Mouse (Mus musculus) kidney, postnatal 4 days (tissue): ENCODE results near the gene Chil1.
A peak's percentile ranks its signal among the peaks of the same experiment; 100 is the strongest.

Experiments
- DNase-seq, 2 experiments: peaks; one replicate each; pipeline ENCODE4 v3.0.0; 2021; ENCODE audit warnings: mixed read lengths in 2 of 2

Chil1 gene

DNA sequence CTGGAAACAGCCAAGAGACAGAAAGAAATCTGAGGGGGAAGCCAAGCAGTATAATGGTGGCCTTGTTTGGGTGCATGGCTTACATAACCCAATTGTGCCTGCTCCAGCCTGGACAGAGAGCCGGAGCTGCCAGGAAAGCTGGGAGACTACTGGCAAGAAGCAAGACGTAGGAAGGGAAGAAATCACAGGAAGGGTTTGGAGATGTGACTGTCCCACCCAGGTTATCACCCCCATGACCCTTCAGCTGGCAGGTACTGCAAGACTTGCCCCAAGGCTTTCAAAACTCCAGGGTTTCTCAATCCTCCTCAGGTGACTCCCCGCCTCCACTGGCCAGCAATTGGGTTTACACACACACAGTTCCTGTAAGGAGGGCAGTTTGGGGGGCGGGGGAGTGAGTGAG is at the start of gene Chil1:
Gene Chil1, plus strand, starts transcription at position 152 of the 400 bp plus-strand sequence.
- DNase-seq: no peak

- DNase-seq: no peak
These were observed 48.7 kb upstream of the Chil1 start for GRCm38 (mm10) chr1:134133316-134133715.

GRCm38 (mm10) chr1:134136351-134136750 is 45.6 kb upstream of the Chil1 start:
- no peak for DNase-seq

- no peak for DNase-seq
These were observed 43.6 kb upstream of the Chil1 start for GRCm38 (mm10) chr1:134138424-134138823.

DNA sequence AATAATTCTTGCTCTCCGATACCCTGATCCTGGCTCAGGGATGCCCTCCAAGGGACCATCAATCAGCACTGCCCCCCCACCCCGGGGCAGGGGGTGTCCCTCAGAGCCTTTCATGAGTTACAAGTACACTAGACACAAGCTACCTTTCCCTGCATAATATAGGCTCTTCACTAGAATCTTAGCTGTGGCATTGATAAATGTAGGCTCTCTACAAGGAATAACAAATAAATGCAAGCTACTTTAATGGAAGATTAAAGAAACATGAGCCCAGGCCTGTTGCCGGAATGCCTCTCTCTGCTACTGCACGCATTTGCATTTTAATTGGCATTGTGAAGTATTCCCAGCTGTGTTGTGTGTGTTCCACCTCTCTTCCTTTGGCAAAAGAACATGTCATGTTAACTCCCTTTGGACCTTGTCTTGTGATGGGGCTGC is 39.6 kb upstream of the Chil1 start:
- DNase-seq: no peak

GRCm38 (mm10) chr1:134146066-134146465 is 35.9 kb upstream of the Chil1 start:
- DNase-seq: no peak

DNA sequence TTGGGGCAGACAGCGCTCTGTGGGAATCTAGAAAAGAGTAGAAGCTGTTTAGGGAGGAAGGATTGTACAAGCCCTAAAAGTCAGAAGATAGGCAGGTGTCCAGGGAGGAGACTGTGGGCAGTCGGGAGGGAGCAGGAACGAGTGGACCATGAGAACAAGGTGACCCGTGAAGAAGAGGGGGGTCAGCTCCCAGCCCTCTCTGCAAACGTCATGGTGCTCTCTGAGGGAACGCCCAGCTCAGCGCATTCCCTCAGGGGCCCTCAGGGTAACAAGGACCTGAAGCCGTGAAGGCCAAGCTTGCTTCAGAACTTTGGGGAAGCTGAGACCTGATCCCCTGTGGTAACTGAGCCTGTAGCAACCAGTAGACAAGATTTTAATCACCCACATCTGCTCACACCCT is 31.9 kb upstream of the Chil1 start:
- peak; percentile 30 to 54 for DNase-seq

DNA sequence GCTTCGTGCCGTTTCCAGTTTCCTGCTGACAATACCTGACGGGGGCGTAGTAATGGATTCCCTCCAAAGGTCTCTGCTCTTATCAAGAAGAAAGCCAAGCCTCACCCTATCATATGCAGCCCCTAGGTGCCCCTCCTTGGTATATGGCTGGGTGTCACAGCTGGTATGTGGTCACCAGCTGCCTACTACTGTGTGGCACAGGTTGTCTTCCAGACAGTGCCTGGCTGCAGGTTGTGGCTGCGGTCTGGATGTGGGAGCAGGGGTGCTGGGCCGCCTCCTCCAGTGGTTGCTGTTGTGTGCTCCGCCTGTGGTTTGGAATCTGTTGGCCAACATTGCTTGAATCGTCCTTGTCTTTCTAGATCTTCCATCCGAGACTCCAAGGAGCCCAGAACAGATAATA is 31.2 kb upstream of the Chil1 start:
- DNase-seq: no peak

- DNase-seq: peak; percentile 81 to 85
These were observed 30.1 kb upstream of the Chil1 start for GRCm38 (mm10) chr1:134151655-134152412.

- DNase-seq: no peak
These were observed 29.1 kb upstream of the Chil1 start for GRCm38 (mm10) chr1:134152626-134153590.

GRCm38 (mm10) chr1:134154121-134154520 is 27.9 kb upstream of the Chil1 start:
- DNase-seq: no peak

- DNase-seq: no peak
These were observed 27.3 kb upstream of the Chil1 start for GRCm38 (mm10) chr1:134154655-134155054.

- no peak for DNase-seq
These were observed 21.6 kb upstream of the Chil1 start for GRCm38 (mm10) chr1:134160404-134160803.

GRCm38 (mm10) chr1:134161399-134161798 is 20.6 kb upstream of the Chil1 start:
- DNase-seq: no peak

GRCm38 (mm10) chr1:134162510-134163225 is 19.3 kb upstream of the Chil1 start:
- no peak for DNase-seq

DNA sequence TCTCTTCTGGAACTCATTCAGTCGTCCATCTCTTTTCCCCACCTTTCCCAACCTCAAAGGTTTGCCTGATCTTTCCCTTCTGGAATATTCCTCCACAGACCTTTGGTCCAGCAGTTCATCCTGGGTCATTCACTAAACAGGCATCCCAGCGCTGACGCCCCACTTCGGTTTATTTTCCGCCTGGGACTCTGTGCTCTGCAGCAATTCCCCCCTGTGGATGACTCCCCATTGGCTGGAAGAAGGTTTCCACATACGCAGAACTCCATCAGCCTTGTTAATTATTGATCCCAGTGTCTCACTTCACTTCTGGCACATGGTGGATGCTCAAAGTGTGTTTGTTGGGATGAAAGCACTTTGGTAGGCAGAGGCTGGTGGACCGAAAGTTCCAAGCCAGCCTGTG is 18.5 kb upstream of the Chil1 start:
- DNase-seq: no peak

GRCm38 (mm10) chr1:134164454-134164853 is 17.5 kb upstream of the Chil1 start:
- no peak for DNase-seq

DNA sequence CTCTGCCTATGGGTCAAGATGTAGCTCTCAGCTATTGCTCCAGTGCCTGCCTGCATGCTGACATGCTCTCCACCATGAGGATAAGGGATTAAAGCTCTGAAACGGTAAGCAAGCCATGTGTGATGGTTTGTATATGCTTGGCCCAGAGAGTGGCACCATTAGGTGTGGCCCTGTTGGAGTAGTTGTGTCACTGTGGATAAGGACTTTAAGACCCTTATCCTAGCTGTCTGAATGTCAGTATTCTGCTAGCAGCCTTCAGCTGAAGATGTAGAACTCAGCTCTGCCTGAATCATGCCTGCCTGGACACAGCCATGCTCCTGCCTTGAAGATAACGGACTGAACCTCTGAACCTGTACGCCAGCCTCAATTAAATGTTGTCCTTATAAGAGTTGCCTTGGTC is 15.4 kb upstream of the Chil1 start:
- DNase-seq: no peak

DNA sequence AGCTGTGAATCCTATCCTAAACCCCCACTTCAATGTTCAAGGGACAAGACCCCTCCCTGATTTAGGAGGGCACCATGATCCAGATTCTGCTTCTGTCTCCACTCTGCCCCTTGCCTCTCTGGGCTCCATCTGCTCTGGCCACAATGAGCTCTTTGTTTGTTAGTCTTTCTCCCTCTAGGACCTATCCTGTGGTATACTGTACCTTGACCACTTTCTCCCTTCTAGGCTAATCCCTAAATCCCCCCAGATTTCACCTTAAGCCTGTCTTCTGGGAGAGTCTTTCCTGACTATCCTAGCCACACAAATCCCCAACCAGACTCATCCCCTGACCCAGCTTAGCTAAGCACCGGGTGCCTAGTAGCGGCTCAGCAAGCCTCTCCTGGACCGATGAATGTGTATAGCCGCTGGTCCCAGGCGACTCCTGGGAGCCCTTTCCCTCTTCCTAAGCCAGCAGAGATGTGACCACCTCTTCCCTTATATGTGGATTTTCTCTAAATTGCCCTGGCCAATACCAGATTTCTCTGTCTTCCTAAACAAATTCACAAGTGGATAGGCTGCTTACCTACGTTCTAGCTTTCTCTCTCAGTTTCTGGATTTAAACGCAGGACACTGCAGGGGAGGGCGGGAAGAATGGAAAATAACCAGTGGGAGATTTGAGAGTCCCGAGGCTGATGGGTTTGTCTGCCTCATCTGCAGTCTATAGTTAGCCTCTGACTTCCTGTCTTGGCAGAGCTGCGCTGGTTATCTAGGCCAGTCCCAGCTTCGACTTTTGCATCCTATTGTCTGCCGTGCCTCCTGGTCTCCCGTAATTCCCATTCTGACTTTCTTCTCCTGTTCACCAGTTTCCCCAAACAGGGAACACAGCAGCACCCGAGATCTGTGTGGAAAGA is 14.3 kb upstream of the Chil1 start:
- no peak for DNase-seq

- no peak for DNase-seq
These were observed 13.4 kb upstream of the Chil1 start for GRCm38 (mm10) chr1:134168567-134168966.

- no peak for DNase-seq
These were observed 12.8 kb upstream of the Chil1 start for GRCm38 (mm10) chr1:134168985-134169697.
